Mouse (Mus musculus) bone marrow macrophage, adult 2 months (primary cell): ENCODE results near the gene Asphd1.

Experiments
- CTCF ChIP-seq: IDR thresholded peaks from 2 replicates; pipeline ENCODE4 v1.5.1; 2012; ENCODE audit warnings: low read depth, mild to moderate bottlenecking, low read length, moderate library complexity
- POLR2A ChIP-seq: IDR thresholded peaks from 2 replicates; pipeline ENCODE4 v1.6.1; 2012; ENCODE audit warnings: mild to moderate bottlenecking, low read depth, low read length, borderline replicate concordance

DNA sequence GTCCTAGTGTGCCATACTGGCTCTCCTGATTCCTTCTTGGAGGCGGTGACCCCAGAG, 26.3 kb upstream of the Asphd1 start, which contains the start of gene Cdipt:
- TF ChIP-seq CTCF (no peak), POLR2A (no peak)
